Mouse (Mus musculus) skeletal muscle tissue, adult 2 months (tissue): ENCODE data around the gene Hoxb6.

Experiments used
- DNase-seq: peaks from one replicate; pipeline ENCODE4 v3.0.0-alpha.2; 2012; ENCODE audit warnings: low read depth, low spot score

Hoxb6 gene

DNA sequence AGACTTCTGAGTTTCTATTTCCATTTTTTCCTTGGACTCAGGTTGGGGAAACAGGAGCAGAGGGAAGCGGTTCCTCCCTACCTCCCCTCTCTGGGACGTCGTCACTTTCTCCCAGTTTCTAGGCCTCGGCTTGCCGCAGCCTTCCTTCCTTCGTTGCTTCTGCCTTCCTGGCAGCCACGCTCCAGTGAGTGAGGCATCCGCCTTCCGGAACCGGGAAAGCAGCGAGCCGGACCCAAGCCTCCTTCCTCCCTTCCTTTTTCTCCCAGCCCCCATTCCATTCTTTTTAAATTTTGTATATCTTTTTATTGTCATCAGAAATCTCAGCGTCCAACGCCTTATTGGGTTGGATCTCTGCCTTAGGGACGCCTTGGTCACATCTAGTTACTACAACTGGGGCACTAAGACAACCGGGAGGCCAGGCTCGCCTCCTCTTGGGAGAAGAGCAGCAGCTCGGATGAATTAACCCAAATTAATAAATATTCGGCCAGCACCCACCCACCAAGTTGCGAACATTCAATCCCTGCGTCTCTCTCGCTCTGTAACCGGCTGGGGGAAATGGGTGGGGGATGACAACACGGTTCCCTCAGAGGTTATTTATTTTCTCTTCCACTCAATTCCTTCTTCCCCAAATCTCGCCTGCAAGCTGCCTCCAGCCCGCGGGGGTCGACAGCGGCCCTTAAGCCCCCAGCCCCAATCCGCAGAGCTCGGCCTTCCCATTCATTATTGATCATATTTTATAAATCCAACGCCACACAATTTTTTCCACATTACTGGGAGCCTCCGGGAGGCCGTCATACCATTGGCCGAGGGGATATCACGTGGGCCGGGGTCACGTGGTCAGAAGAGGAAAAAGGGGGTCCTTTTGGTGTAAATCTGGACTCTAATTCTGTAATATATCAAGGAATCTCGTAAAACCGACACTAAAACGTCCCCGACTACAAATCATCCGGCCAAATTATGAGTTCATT, 6.2 kb upstream of the Hoxb6 start, which contains the start of gene Hoxb7:
Gene Hoxb7, plus strand, starts transcription at position 853 of the 968 bp plus-strand sequence.
- DNase-seq: no peak

DNA sequence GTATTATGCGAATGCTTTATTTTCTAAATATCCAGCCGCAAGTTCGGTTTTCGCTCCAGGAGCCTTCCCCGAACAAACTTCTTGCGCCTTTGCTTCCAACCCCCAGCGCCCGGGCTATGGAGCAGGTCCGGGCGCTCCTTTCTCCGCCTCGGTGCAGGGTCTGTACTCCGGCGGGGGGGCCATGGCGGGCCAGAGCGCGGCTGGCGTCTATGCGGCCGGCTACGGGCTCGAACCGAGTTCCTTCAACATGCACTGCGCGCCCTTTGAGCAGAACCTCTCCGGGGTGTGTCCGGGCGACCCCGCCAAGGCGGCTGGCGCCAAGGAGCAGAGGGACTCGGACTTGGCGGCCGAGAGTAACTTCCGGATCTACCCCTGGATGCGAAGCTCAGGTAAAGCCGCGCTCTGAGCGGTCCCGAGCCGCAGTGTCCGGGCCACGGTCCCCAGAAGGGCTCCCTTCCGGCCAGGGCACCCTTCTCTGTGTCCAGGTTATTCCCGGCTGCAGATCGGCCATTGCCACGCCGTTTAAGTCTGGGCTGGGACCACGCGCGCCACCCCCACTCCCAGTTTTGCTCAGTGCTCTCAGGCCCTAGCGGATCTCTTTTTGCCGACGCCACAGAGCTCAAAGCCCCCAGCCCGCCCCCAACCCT, 5.4 kb upstream of the Hoxb6 start:
- no peak for DNase-seq

DNA sequence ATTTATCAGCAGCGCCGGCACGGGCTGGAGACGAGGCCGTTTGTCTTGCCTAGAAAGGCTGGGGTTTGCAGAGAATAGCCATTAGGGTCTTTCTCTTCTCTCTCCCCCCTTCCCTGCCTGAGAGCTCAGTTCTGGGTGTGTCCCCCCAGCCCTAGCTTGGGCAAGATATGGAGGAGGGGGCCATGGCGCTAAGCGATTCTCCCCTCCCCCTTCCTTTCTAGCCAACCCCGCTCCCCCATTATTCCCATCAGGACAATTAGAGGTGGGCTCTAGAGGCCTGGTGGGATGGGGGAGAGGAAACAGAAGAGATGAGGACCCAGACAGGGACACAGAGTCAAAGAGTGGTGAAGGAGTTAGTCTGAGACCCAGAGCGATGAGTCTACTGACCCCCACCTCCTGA, 4.9 kb upstream of the Hoxb6 start:
- DNase-seq: no peak

DNA sequence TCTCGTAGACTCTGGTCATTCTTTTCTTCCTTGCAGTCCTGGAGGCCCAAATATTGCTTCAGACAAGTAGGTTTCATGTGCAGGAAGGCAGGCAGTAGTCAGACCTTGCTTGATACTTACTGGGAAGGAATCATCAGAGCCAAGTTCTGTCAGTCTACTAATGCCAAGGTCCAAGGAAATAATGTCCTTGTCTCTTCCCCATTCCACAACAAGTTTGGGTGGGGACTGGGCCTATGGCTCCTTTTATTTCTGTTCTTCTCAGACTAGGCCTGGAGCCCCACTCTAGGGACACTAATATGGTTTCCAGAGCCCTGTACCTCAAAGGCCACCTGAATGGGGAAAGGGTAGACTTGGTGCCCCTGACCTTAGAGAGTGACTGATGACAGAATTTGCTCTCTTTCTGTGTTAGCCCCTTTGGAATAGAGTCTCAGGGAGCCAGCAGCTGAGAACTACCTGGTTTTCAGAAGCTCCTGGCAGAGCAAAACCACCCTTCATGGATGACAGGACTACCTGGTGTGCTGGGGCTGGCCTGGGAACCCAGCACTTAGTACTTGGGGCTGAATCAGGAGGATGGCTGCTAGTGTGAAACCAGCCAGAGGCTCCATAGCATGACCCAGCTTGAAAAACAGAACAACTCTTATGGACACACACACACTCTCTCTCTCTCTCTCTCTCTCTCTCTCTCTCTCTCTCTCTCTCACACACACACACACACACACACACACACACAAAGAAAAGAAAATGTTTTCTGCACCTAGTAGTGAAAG, 3.6 kb upstream of the Hoxb6 start:
- DNase-seq: no peak

DNA sequence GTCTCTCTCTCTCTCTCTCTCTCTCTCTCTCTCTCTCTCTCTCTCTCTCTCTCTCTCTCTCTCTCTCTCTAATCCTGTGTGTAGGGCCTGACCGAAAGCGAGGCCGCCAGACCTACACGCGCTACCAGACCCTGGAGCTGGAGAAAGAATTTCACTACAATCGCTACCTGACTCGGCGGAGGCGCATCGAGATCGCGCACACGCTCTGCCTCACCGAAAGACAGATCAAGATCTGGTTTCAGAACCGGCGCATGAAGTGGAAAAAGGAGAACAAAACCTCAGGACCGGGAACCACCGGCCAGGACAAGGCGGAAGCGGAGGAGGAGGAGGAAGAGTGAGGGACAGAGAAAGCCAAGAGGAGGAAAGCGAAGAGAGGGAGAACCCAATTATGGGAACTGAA, 3.0 kb upstream of the Hoxb6 start:
- DNase-seq: no peak

DNA sequence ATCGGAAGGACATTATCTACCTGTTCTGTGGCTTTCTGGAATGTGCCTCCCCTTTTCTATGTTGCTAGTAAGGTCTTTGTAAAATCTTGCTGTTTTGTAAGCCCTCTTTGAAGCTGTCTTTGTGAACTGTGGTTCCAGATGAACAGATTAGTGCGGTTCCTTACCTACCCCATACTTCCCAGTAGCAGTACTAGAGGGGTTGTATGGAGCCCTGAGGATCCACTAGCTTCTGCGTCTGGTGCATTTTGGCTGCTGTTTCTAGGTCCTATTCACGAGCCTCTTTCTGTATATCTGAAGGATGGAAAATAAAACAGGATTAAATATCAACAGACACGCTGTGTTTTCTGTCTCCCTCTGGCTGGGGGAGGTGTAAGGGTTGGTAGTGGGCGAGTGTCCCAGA, 2.4 kb upstream of the Hoxb6 start:
- no peak for DNase-seq

DNA sequence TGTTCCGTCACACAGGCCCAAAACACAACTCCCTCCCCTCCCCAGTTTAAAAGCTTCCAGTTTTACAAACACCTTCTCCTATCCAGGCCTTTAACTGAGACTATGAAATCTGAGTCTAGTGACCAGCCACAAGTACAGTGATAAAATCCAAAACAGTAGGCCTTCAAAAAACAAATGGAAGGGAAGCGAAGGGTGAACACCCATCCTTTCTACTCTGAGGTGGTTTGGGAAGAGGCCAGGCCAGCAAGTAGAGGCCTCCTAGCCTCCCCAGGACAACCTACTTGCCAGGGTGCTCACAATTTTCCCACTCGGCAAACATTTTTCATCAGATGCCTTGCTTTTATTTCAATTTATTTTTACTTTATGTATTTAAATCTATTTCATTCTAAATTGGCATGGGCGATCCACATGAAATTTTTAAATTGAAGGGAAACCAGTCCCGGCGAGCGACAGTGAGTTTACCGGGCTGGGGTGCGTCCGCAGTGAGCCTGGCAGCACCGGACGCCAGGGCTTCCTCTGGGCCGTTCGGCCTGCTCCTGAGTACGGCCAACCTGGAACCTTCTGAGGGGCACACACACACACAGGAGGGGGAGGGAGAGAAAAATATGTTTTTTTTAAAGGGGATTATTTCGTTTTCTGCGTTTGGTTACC, 1.4 kb upstream of the Hoxb6 start:
- DNase-seq: no peak

DNA sequence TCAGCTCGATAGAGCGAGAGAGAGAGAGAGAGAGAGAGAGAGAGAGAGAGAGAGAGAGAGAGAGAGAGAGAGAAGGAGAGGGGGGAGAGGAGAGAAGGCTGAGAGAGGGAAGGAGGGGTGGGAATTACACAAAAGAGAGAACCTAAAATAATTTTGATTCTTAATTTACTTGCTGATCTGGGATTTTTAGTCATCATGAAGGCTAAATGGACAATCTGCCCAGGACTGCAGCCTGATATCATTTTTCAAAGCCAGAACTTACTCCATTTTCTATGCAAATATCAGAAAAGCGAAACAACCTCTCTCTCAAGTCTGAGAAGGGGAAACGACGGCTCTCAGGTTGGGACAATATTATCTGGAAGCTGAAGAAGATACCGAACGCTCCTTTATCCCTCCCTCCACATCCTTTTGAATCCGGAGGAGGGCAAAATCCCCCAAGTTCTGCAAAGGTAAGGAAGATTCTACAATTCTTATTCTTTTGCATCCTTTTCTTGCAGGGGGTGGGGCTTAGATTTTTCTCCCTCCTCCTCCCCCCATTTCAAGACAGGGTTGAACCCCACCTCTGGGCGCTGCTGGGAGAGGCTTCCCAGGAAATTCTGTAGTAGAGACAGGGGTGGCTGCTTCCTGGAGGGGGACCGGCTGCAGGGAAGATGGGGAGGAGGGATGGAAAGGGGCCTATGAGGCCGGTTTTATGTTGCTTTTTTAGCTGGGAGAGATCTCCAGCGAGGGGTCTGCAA, 457 bp downstream of the Hoxb6 start:
- DNase-seq: no peak

DNA sequence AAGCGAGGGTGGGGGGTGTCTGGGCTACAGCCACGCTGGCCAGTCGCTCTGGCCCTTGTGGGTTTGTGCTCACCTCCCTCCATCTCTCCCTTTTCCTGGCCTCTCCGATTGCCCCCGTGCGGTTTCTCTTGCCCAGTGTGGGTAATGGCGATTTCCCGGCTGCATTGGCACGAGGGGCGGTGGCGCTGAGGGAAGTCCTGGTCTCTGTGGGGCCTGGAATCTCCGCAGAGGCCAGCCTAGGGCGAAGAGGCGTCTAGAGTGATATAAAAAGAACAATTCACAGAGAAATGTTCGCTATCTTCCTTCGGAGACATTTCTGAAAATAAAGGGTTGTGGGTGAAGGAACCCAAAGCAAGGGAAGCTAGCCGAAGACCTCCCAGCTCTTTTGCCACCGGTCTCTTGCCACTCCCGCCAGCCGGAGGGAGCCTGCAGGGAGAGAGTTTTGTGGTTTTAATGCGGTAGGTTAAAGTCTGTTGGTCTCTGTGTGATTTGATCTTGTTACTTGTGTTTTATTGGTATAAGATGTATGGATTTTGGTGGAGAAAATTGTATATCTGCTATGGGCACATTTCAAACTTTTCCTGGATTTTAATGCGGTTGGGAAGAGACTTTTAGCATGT, 1.1 kb downstream of the Hoxb6 start:
- no peak for DNase-seq

DNA sequence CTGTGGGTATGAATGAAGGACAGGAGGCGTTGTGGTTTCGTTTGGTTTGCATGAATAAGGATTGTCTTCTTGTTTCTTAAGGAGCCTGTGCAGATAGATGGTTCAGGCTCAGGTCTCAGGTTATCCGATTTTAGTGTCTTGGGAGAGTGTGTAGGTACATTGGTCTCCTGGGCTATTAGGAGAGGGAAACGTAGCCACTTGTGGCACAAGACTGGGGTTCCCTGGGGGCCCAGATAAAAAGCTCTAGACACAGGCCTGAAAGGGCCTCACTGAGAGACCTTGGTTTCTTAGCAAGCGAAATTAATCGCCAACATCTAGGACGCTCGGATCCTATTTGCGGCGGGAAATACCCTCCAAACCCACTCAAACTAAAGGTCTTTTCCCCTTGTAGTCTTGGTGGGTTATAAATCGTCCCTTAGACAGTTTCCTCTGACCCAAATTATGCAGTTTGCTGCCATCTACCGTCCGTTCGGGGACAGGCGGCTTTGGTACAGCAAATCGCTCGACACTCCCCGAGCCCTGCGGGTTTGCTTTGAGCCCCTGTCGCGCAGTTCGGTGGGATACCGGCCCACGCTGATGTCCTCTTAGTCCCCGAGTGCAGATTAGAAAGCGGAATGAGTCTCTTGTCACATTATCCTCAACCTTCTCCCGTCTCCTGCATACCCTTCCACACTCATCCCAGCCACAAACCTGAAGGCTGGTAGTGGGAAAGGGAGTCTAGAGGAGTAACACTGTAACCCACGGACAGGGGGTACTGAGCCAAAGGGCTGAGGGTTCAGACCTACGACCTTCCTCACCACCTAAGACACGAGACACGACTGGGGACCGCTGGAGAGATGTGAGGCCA, 2.2 kb downstream of the Hoxb6 start:
- DNase-seq: no peak

DNA sequence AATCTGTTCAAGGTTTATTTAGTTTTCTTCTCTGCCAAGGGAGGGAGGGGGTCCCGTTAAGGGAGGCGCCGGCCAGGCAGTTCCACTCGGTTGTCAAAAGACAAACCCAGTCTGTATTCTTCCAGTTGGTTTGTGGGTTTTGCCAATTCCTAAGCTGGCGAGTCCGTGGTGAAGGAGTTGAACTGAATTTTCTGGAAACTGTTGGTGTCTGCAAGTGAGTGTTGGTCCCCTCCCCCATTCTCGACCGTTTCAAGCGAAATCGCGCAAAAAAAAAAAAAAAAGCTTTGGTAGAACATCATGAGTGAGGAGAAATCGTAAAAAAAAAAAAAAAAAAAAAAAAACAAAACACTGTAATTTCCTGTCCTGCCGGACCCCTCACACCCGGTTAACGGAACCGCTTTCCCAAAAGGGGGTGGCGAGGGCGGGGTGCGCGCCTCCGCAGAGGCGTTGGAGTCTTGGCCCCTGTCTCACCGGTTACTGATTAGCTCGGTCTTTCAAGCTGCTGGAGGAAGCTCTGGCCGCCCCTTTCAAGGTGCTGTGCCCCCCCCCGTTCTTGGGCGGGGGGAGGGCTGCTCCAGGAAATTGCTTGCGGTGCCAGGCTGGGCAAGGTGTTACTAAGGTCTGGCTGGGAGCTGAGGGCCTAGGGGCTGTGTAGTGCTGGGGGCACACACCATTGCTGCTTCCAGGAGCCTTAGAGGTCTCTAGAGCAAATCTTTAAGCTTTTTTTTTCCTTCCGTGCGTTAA, 3.0 kb downstream of the Hoxb6 start:
- DNase-seq: no peak

DNA sequence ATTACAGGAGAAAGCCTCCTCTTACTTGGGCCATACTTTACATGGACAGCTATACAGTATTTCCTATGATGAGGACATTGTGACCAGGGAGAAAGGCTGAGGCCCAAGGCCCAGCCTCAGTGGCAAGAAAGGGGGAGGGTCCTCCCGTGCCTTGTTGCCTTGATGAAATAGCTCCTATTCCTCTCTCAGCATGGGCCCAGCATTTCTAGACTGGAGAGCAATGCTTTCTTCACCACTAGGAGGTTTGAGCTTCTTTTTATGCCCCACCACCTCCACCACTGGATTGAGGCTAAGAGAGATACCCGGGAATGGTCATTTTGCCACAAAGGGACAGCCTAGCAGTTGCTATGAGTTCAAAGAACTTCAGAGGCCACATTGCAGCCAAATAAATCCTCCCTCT, 4.7 kb downstream of the Hoxb6 start:
- DNase-seq: no peak

DNA sequence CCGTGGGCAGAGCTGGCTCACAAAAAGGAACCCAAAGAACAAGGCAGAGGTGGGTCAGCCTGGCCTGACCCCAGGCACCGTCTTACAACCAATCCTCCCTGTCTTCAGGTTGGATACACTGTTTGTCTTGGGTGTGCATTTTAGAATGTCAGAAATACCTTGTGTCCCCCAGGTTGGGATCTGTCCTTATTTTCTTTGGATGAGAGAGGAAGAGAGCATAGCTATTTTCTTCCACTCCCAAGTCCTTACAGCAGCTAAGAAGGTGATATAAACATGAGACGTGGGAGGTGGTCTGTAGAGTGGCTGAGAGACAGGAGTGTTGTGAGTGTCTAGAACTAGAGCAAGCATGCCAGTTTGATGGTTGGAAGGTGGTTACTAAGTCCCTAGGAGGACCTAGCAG, 5.2 kb downstream of the Hoxb6 start:
- DNase-seq: no peak

DNA sequence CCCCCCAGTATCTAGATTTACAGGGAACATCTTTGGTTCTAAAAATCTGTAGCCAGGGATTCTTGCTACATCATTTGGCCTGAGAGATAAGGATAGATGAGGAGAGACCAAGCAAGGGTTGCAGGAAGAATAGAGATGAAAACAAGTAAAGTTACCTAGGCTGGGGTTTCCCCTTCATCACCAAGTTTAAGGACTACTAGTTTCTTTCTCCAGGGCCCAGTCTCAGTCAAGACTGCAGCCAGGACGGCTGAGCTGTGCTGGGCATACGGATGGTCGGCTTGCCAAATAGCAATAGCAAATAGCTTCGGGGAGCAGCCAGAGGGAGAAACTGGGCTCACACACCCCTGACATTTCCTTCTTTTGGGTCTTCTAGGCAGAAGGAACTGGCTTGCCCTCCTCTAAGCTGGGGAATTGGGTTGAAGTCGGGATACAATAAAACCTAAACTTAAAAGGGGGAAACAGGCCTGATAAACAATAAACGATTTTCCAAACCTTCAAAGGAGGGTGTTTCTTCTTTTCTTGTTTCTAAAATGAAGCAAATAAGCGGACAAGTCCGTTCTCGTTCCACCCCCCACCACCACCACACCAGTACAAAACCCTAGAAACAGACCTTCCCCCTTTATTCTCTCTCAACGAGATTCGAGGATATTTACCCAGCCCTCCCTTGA, 5.8 kb downstream of the Hoxb6 start:
- no peak for DNase-seq

DNA sequence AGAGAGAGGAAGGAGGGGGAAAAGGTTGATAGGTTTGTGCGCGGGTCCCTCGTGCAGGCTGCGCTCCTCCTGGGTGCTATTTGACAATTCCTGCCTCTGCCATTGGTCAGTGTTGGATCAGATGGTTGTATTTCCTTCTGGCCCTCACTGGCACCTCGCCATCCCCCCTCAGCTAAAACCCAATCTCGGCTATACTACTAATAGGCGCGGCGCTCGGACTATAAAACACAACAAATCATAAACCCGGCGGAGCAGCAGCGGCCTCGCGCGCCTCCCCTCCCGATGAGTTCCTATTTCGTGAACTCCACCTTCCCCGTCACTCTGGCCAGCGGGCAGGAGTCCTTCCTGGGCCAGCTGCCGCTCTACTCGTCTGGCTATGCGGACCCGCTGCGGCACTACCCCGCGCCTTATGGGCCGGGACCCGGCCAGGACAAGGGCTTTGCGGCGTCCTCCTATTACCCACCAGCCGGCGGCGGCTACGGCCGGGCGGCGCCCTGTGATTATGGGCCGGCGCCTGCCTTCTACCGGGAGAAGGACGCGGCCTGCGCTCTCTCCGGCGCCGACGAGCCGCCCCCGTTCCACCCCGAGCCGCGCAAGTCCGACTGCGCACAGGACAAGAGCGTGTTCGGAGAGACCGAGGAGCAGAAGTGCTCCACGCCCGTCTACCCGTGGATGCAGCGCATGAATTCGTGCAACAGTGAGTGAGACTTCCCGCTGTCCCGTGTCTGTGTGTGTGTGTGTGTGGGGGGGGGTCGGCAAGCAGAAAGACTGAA, 6.8 kb downstream of the Hoxb6 start:
- DNase-seq: no peak

DNA sequence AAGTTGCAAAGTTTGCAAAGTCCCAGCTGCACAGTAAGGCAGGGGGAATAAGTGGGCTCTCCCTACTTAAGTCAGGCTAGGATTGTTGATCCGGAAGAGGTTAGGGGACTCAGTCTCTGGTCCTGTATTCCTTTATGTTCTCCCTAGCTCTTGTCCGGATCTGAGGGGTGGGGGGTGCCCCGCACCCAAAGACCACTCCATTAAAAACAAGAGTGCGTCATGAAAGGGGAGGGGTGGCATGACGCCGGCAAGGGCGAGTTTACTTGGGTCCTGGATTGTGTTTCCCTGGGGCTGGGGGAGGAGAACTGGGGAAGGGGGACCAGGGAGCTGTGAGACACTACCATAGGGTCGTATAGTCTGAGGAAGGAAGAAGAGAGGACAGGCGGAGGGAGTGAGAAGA, 7.5 kb downstream of the Hoxb6 start:
- DNase-seq: no peak

DNA sequence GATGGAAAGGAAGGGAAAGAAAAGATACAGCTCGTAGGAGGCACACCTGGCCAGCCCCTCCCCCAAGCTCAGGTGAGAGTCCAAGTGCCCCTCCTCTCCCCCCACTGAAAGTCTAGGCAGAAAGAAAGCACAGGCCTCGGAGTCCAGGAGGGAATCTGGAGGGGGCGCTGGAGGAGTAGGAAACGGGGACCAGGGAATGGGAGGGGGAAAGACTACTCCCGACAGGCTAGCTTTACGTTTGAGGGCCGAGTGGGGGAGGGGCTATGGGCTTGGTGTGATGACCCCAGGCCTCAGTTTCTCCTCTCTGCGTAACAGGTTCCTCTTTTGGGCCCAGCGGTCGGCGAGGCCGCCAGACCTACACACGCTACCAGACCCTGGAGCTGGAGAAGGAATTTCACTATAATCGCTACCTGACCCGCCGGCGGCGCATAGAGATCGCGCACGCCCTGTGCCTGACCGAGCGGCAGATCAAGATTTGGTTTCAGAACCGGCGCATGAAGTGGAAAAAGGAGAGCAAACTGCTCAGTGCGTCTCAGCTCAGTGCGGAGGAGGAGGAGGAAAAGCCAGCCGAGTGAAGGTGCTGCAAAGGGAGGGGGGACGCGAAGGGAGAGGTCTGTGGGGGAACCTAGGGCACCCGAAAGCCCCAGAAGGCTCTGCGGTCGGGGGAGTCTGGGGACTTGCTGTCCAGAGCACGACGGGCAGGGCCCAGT, 8.2 kb downstream of the Hoxb6 start:
- no peak for DNase-seq
